Mouse (Mus musculus) lung, embryonic 15.5 days (tissue): ENCODE results near the gene Orm3. TPM values are rescaled to one million over a fixed set of nuclear protein-coding genes. Genes with fewer than 3 reads are reported as not detected.

Experiments
- ATAC-seq: fragments of 200-750 bp; cut with Nextera tagmentation; 2 replicates; pipeline ENCODE4 v1.8.0; 2017; ENCODE audit warnings: moderate number of reproducible peaks, borderline replicate concordance; ENCODE audit not compliant: low FRiP score, low TSS enrichment; ENCODE audit errors: extremely low read depth
- H3K27ac ChIP-seq: fragments of 300-500 bp; sonication (generic); 2 replicates; pipeline ENCODE4 v1.5.1; 2015; ENCODE audit warnings: moderate library complexity, mild to moderate bottlenecking, inconsistent platforms
- H3K27me3 ChIP-seq: fragments of 300-500 bp; sonication (generic); 2 replicates; pipeline ENCODE4 v1.6.1; 2015; ENCODE audit warnings: inconsistent platforms
- H3K36me3 ChIP-seq: fragments of 300-500 bp; sonication (generic); 2 replicates; pipeline ENCODE4 v1.6.1; 2015; ENCODE audit warnings: inconsistent platforms
- H3K4me1 ChIP-seq: fragments of 300-500 bp; sonication (generic); 2 replicates; pipeline ENCODE4 v1.6.1; 2015; ENCODE audit warnings: inconsistent platforms
- H3K4me2 ChIP-seq: fragments of 300-500 bp; sonication (generic); 2 replicates; pipeline ENCODE4 v1.6.1; 2015; ENCODE audit warnings: inconsistent platforms, mild to moderate bottlenecking, moderate library complexity
- H3K4me3 ChIP-seq: fragments of 300-500 bp; sonication (generic); 2 replicates; pipeline ENCODE4 v1.5.1; 2015; ENCODE audit warnings: mild to moderate bottlenecking, inconsistent platforms
- H3K9ac ChIP-seq: fragments of 300-500 bp; sonication (generic); 2 replicates; pipeline ENCODE4 v1.6.1; 2015; ENCODE audit warnings: inconsistent platforms
- H3K9me3 ChIP-seq: fragments of 300-500 bp; sonication (generic); 2 replicates; pipeline ENCODE4 v1.6.1; 2016; ENCODE audit warnings: inconsistent platforms
- WGBS: fragments of 180-500 bp; shearing (Covaris S2); methylation state at CpG from one replicate; pipeline ENCODE4 v1.1.7; 2015; 5-methylcytosine and 5-hydroxymethylcytosine counted together
- polyA plus RNA-seq: library from polyadenylated mRNA; unstranded; fragments of >200 nt; fragmentation: Nextera tagmentation; extraction: Ambion mirVana; gene quantifications from 2 replicates; pipeline ENCODE4 v1.2.1, GENCODE M21; 2015

Orm3 gene
- polyA plus RNA-seq, 1 experiment from 2014 or later = not detected

- ATAC-seq = no peak
- no peak overlapping the region for H3K9ac ChIP-seq
- H3K4me2 ChIP-seq = no peak overlapping the region
- H3K36me3 ChIP-seq = no peaks in the 10 kb centered on the region
- no peak overlapping the region for H3K4me3 ChIP-seq
- 59% methylated on average over 4 of the region's 4 CpGs for WGBS
- H3K27me3 ChIP-seq = no peaks in the 10 kb centered on the region
- H3K9me3 ChIP-seq = no peaks in the 10 kb centered on the region
- H3K4me1 ChIP-seq = no peaks in the 10 kb centered on the region
- no peak overlapping the region for H3K27ac ChIP-seq
Observed at GRCm38 (mm10) chr4:63342491-63342890, 13.5 kb upstream of the Orm3 start.

- no peaks in the 10 kb centered on the region for H3K27me3 ChIP-seq
- H3K4me3 ChIP-seq = no peak overlapping the region
- 56% methylated on average over 3 of the region's 3 CpGs for WGBS
- H3K9me3 ChIP-seq = no peaks in the 10 kb centered on the region
- H3K36me3 ChIP-seq = no peaks in the 10 kb centered on the region
- no peak overlapping the region for H3K9ac ChIP-seq
- H3K4me1 ChIP-seq = no peaks in the 10 kb centered on the region
- ATAC-seq = no peak
- no peak overlapping the region for H3K4me2 ChIP-seq
- H3K27ac ChIP-seq = no peak overlapping the region
Observed at GRCm38 (mm10) chr4:63343608-63344007, 12.4 kb upstream of the Orm3 start.

GRCm38 (mm10) chr4:63344295-63344694 lies 11.7 kb upstream of the Orm3 start, which contains the start of gene Orm1:
Gene Orm1, plus strand, starts transcription at chr4:63344560.
- Histone ChIP-seq H3K27ac (no peak within 1 kb of the TSS), H3K27me3 (no peaks in the 10 kb centered on the region), H3K4me2 (no peak within 1 kb of the TSS), H3K4me3 (no peak within 1 kb of the TSS), H3K9me3 (no peaks in the 10 kb centered on the region), H3K4me1 (no peaks in the 10 kb centered on the region), H3K36me3 (no peaks in the 10 kb centered on the region), H3K9ac (no peak within 1 kb of the TSS)
- 68% methylated on average over 8 of the region's 8 CpGs for WGBS
- ATAC-seq = no peak

GRCm38 (mm10) chr4:63345261-63345660 lies 10.7 kb upstream of the Orm3 start:
- H3K36me3 ChIP-seq = no peaks in the 10 kb centered on the region
- no peaks in the 10 kb centered on the region for H3K9me3 ChIP-seq
- no peak for ATAC-seq
- no peaks in the 10 kb centered on the region for H3K27me3 ChIP-seq
- no peak overlapping the region for H3K4me3 ChIP-seq
- H3K4me1 ChIP-seq = no peaks in the 10 kb centered on the region
- H3K9ac ChIP-seq = no peak overlapping the region
- H3K4me2 ChIP-seq = no peak overlapping the region
- H3K27ac ChIP-seq = no peak overlapping the region

- no peak overlapping the region for H3K27ac ChIP-seq
- no peak overlapping the region for H3K4me3 ChIP-seq
- WGBS = 79% methylated on average over 4 of the region's 4 CpGs
- H3K4me2 ChIP-seq = no peak overlapping the region
- no peaks in the 10 kb centered on the region for H3K36me3 ChIP-seq
- no peak for ATAC-seq
- H3K9me3 ChIP-seq = no peaks in the 10 kb centered on the region
- no peaks in the 10 kb centered on the region for H3K4me1 ChIP-seq
- H3K9ac ChIP-seq = no peak overlapping the region
- no peaks in the 10 kb centered on the region for H3K27me3 ChIP-seq
Observed at GRCm38 (mm10) chr4:63346659-63347058, 9.3 kb upstream of the Orm3 start.

GRCm38 (mm10) chr4:63348524-63348923 lies 7.4 kb upstream of the Orm3 start:
- no peak overlapping the region for H3K4me2 ChIP-seq
- no peak overlapping the region for H3K4me3 ChIP-seq
- 68% methylated on average over 6 of the region's 6 CpGs for WGBS
- no peak overlapping the region for H3K9ac ChIP-seq
- H3K27me3 ChIP-seq = no peaks in the 10 kb centered on the region
- no peaks in the 10 kb centered on the region for H3K4me1 ChIP-seq
- H3K27ac ChIP-seq = no peak overlapping the region
- no peaks in the 10 kb centered on the region for H3K36me3 ChIP-seq
- no peak for ATAC-seq
- H3K9me3 ChIP-seq = no peaks in the 10 kb centered on the region

GRCm38 (mm10) chr4:63356981-63357570 lies 1.1 kb downstream of the Orm3 start:
- no peak overlapping the region for H3K4me2 ChIP-seq
- H3K9me3 ChIP-seq = no peaks in the 10 kb centered on the region
- ATAC-seq = no peak
- no peaks in the 10 kb centered on the region for H3K4me1 ChIP-seq
- H3K27me3 ChIP-seq = no peaks in the 10 kb centered on the region
- no peaks in the 10 kb centered on the region for H3K36me3 ChIP-seq
- H3K27ac ChIP-seq = no peak overlapping the region
- H3K9ac ChIP-seq = no peak overlapping the region
- 53% methylated on average over 2 of the region's 2 CpGs for WGBS
- H3K4me3 ChIP-seq = no peak overlapping the region

GRCm38 (mm10) chr4:63359861-63360260 lies 3.9 kb downstream of the Orm3 start:
- H3K4me2 ChIP-seq = no peak overlapping the region
- WGBS = 77% methylated on average over 6 of the region's 6 CpGs
- no peaks in the 10 kb centered on the region for H3K9me3 ChIP-seq
- H3K27ac ChIP-seq = no peak overlapping the region
- no peak overlapping the region for H3K9ac ChIP-seq
- H3K36me3 ChIP-seq = no peaks in the 10 kb centered on the region
- H3K4me3 ChIP-seq = no peak overlapping the region
- no peaks in the 10 kb centered on the region for H3K4me1 ChIP-seq
- no peaks in the 10 kb centered on the region for H3K27me3 ChIP-seq
- ATAC-seq = no peak

- ATAC-seq = no peak
- no peaks in the 10 kb centered on the region for H3K4me1 ChIP-seq
- H3K9ac ChIP-seq = no peak within 1 kb of the TSS
- 70% methylated on average over 5 of the region's 5 CpGs for WGBS
- H3K4me2 ChIP-seq = no peak within 1 kb of the TSS
- H3K27ac ChIP-seq = no peak within 1 kb of the TSS
- no peak within 1 kb of the TSS for H3K4me3 ChIP-seq
- no peaks in the 10 kb centered on the region for H3K9me3 ChIP-seq
- H3K36me3 ChIP-seq = no peaks in the 10 kb centered on the region
- no peaks in the 10 kb centered on the region for H3K27me3 ChIP-seq
Observed at GRCm38 (mm10) chr4:63362150-63362549, 6.2 kb downstream of the Orm3 start, which contains the start of gene Orm2. Gene Orm2, plus strand, starts transcription at chr4:63362449.

GRCm38 (mm10) chr4:63368577-63368976 lies 12.6 kb downstream of the Orm3 start:
- 19% methylated on average over 4 of the region's 4 CpGs for WGBS
- H3K4me2 ChIP-seq = no peak overlapping the region

GRCm38 (mm10) chr4:63370897-63371296 lies 14.9 kb downstream of the Orm3 start:
- no peak for ATAC-seq
- H3K4me1 ChIP-seq = no peaks in the 10 kb centered on the region
- WGBS = 53% methylated on average over 7 of the region's 7 CpGs

More at GRCm38 (mm10) chr4:63368577-63368976, 12.6 kb downstream of the Orm3 start:
- no peak overlapping the region for H3K27ac ChIP-seq
- no peak overlapping the region for H3K4me3 ChIP-seq
- H3K36me3 ChIP-seq = peaks cover 43% of the 10 kb centered on the region
- ATAC-seq = peak; percentile 35; the same call in 1 of the 2 replicates
- H3K4me1 ChIP-seq = no peaks in the 10 kb centered on the region
- H3K9ac ChIP-seq = no peak overlapping the region
- H3K9me3 ChIP-seq = no peaks in the 10 kb centered on the region
- H3K27me3 ChIP-seq = no peaks in the 10 kb centered on the region

GRCm38 (mm10) chr4:63371890-63372289 lies 15.9 kb downstream of the Orm3 start:
- no peak for ATAC-seq

More at GRCm38 (mm10) chr4:63370897-63371296, 14.9 kb downstream of the Orm3 start:
- no peak overlapping the region for H3K27ac ChIP-seq
- H3K27me3 ChIP-seq = no peaks in the 10 kb centered on the region
- no peak overlapping the region for H3K4me3 ChIP-seq
- no peak overlapping the region for H3K4me2 ChIP-seq
- H3K36me3 ChIP-seq = peaks cover 51% of the 10 kb centered on the region
- H3K9me3 ChIP-seq = no peaks in the 10 kb centered on the region
- H3K9ac ChIP-seq = no peak overlapping the region

GRCm38 (mm10) chr4:63373404-63373803 lies 17.4 kb downstream of the Orm3 start:
- 94% methylated on average over 8 of the region's 8 CpGs for WGBS
- no peak overlapping the region for H3K27ac ChIP-seq
- no peaks in the 10 kb centered on the region for H3K9me3 ChIP-seq
- no peak overlapping the region for H3K4me2 ChIP-seq
- no peaks in the 10 kb centered on the region for H3K27me3 ChIP-seq
- ATAC-seq = no peak
- H3K4me1 ChIP-seq = no peaks in the 10 kb centered on the region
- peaks cover 63% of the 10 kb centered on the region for H3K36me3 ChIP-seq
- no peak overlapping the region for H3K4me3 ChIP-seq
- H3K9ac ChIP-seq = no peak overlapping the region

More at GRCm38 (mm10) chr4:63371890-63372289, 15.9 kb downstream of the Orm3 start:
- H3K9ac ChIP-seq = no peak overlapping the region
- no peak overlapping the region for H3K27ac ChIP-seq
- H3K4me3 ChIP-seq = no peak overlapping the region
- peaks cover 60% of the 10 kb centered on the region for H3K36me3 ChIP-seq
- H3K27me3 ChIP-seq = no peaks in the 10 kb centered on the region
- H3K9me3 ChIP-seq = no peaks in the 10 kb centered on the region
- no peak overlapping the region for H3K4me2 ChIP-seq
- no peaks in the 10 kb centered on the region for H3K4me1 ChIP-seq
- 42% methylated on average over 3 of the region's 3 CpGs for WGBS
